Mouse (Mus musculus): ENCODE measurements around the gene Mybphl. TPM values are rescaled to one million over a fixed set of nuclear protein-coding genes. Genes with fewer than 3 reads are reported as not detected.

The Mybphl gene
- total RNA-seq, 1 experiment: not detected

GRCm38 (mm10) chr3:108345855-108346254 is 18.9 kb upstream of the Mybphl start:
- no peak overlapping the region for H3K27ac ChIP-seq (ENCODE audit: insufficient read depth, low read depth, low read length, poor library complexity, severe bottlenecking)
- TF ChIP-seq CHD2 (IDR thresholded peaks at IDR 0.05; ENCODE audit: low read depth, low read length) (no peak), HCFC1 (IDR thresholded peaks at IDR 0.05; ENCODE audit: borderline replicate concordance, insufficient read depth, low read length) (no peak)
- no peak overlapping the region for H3K9ac ChIP-seq (ENCODE audit: insufficient read depth, low read depth, low read length, poor library complexity, severe bottlenecking)
- in situ Hi-C loops (cut with MboI; ENCODE audit: low sequenced_read_pairs in 2 of 2, unreplicated experiment in 2 of 2): no loop called here
- H3K36me3 ChIP-seq (ENCODE audit: control insufficient read depth, insufficient read depth, low read length, poor library complexity, severe bottlenecking): peaks cover 2% of the 10 kb centered on the region; the same call in 1 of the 2 replicates
- DNase-seq (ENCODE audit: low read depth, low spot score): no peak
- no peaks in the 10 kb centered on the region for H3K9me3 ChIP-seq (ENCODE audit: control insufficient read depth, insufficient read depth, low read depth, low read length)
- no peaks in the 10 kb centered on the region for H3K4me1 ChIP-seq (ENCODE audit: control insufficient read depth in 2 of 2, insufficient read depth in 2 of 2, low read length in 2 of 2, poor library complexity in 1 of 2)
- H3K4me3 ChIP-seq (ENCODE audit: insufficient read depth in 1 of 2, low read depth in 1 of 2, low read length in 2 of 2, poor library complexity in 1 of 2, severe bottlenecking in 1 of 2): no peak overlapping the region

GRCm38 (mm10) chr3:108348376-108348775 is 16.3 kb upstream of the Mybphl start:
- no peak overlapping the region for H3K4me3 ChIP-seq (ENCODE audit: insufficient read depth in 1 of 2, low read depth in 1 of 2, low read length in 2 of 2, poor library complexity in 1 of 2, severe bottlenecking in 1 of 2)
- no peaks in the 10 kb centered on the region for H3K9me3 ChIP-seq (ENCODE audit: control insufficient read depth, insufficient read depth, low read depth, low read length)
- no peak for DNase-seq (ENCODE audit: low read depth, low spot score)
- H3K36me3 ChIP-seq (ENCODE audit: control insufficient read depth, insufficient read depth, low read length, poor library complexity, severe bottlenecking): peaks cover 5% of the 10 kb centered on the region; the same call in 1 of the 2 replicates
- H3K9ac ChIP-seq (ENCODE audit: insufficient read depth, low read depth, low read length, poor library complexity, severe bottlenecking): no peak overlapping the region
- no peaks in the 10 kb centered on the region for H3K4me1 ChIP-seq (ENCODE audit: control insufficient read depth in 2 of 2, insufficient read depth in 2 of 2, low read length in 2 of 2, poor library complexity in 1 of 2)
- in situ Hi-C loops (cut with MboI; ENCODE audit: low sequenced_read_pairs in 2 of 2, unreplicated experiment in 2 of 2): no loop called here
- H3K27ac ChIP-seq (ENCODE audit: insufficient read depth, low read depth, low read length, poor library complexity, severe bottlenecking): no peak overlapping the region
- no peak for TF ChIP-seq MAFK (IDR thresholded peaks at IDR 0.05; ENCODE audit: insufficient read depth, low read depth, low read length)
- no peak for TF ChIP-seq HCFC1 (IDR thresholded peaks at IDR 0.05; ENCODE audit: borderline replicate concordance, insufficient read depth, low read length)
- no peak for TF ChIP-seq CHD2 (IDR thresholded peaks at IDR 0.05; ENCODE audit: low read depth, low read length)
- TF ChIP-seq ZC3H11A (IDR thresholded peaks at IDR 0.05; ENCODE audit: borderline replicate concordance, low read depth, low read length): no peak
- TF ChIP-seq ZNF384 (IDR thresholded peaks at IDR 0.05; ENCODE audit: low read depth, low read length): no peak

- TF ChIP-seq ZNF384 (IDR thresholded peaks at IDR 0.05; ENCODE audit: low read depth, low read length) (no peak), HCFC1 (IDR thresholded peaks at IDR 0.05; ENCODE audit: borderline replicate concordance, insufficient read depth, low read length) (no peak), MAFK (IDR thresholded peaks at IDR 0.05; ENCODE audit: insufficient read depth, low read depth, low read length) (no peak), ZC3H11A (IDR thresholded peaks at IDR 0.05; ENCODE audit: borderline replicate concordance, low read depth, low read length) (no peak), CHD2 (IDR thresholded peaks at IDR 0.05; ENCODE audit: low read depth, low read length) (no peak)
- in situ Hi-C loops (cut with MboI; ENCODE audit: low sequenced_read_pairs in 2 of 2, unreplicated experiment in 2 of 2): no loop called here
- no peaks in the 10 kb centered on the region; a peak in 1 of 4 replicates for H3K4me1 ChIP-seq (ENCODE audit: control insufficient read depth in 2 of 2, insufficient read depth in 2 of 2, low read length in 2 of 2, poor library complexity in 1 of 2)
- peaks cover 6% of the 10 kb centered on the region; the same call in 1 of the 2 replicates for H3K36me3 ChIP-seq (ENCODE audit: control insufficient read depth, insufficient read depth, low read length, poor library complexity, severe bottlenecking)
- DNase-seq (ENCODE audit: low read depth, low spot score): no peak
- H3K9me3 ChIP-seq (ENCODE audit: control insufficient read depth, insufficient read depth, low read depth, low read length): no peaks in the 10 kb centered on the region
- H3K9ac ChIP-seq (ENCODE audit: insufficient read depth, low read depth, low read length, poor library complexity, severe bottlenecking): no peak overlapping the region
- H3K27ac ChIP-seq (ENCODE audit: insufficient read depth, low read depth, low read length, poor library complexity, severe bottlenecking): no peak overlapping the region
- no peak overlapping the region for H3K4me3 ChIP-seq (ENCODE audit: insufficient read depth in 1 of 2, low read depth in 1 of 2, low read length in 2 of 2, poor library complexity in 1 of 2, severe bottlenecking in 1 of 2)
Measured at GRCm38 (mm10) chr3:108355245-108355644, 9.5 kb upstream of the Mybphl start.

- in situ Hi-C loops (cut with MboI; ENCODE audit: low sequenced_read_pairs in 2 of 2, unreplicated experiment in 2 of 2): no loop called here
- Histone ChIP-seq H3K4me3 (ENCODE audit: insufficient read depth in 1 of 2, low read depth in 1 of 2, low read length in 2 of 2, poor library complexity in 1 of 2, severe bottlenecking in 1 of 2) (no peak overlapping the region), H3K4me1 (ENCODE audit: control insufficient read depth in 2 of 2, insufficient read depth in 2 of 2, low read length in 2 of 2, poor library complexity in 1 of 2) (peaks cover 2 to 6% of the 10 kb centered on the region in 2 experiments; a peak in 1 of 4 replicates), H3K36me3 (ENCODE audit: control insufficient read depth, insufficient read depth, low read length, poor library complexity, severe bottlenecking) (peaks cover 4% of the 10 kb centered on the region; the same call in 1 of the 2 replicates), H3K9me3 (ENCODE audit: control insufficient read depth, insufficient read depth, low read depth, low read length) (no peaks in the 10 kb centered on the region), H3K27ac (ENCODE audit: insufficient read depth, low read depth, low read length, poor library complexity, severe bottlenecking) (no peak overlapping the region), H3K9ac (ENCODE audit: insufficient read depth, low read depth, low read length, poor library complexity, severe bottlenecking) (no peak overlapping the region)
- TF ChIP-seq HCFC1 (IDR thresholded peaks at IDR 0.05; ENCODE audit: borderline replicate concordance, insufficient read depth, low read length) (no peak), CHD2 (IDR thresholded peaks at IDR 0.05; ENCODE audit: low read depth, low read length) (no peak), MAFK (IDR thresholded peaks at IDR 0.05; ENCODE audit: insufficient read depth, low read depth, low read length) (no peak), ZC3H11A (IDR thresholded peaks at IDR 0.05; ENCODE audit: borderline replicate concordance, low read depth, low read length) (no peak), ZNF384 (IDR thresholded peaks at IDR 0.05; ENCODE audit: low read depth, low read length) (no peak)
- DNase-seq (ENCODE audit: low read depth, low spot score): no peak
Measured at GRCm38 (mm10) chr3:108357051-108357450, 7.7 kb upstream of the Mybphl start.

- DNase-seq (ENCODE audit: low read depth, low spot score): no peak
- no peak for TF ChIP-seq CHD2 (IDR thresholded peaks at IDR 0.05; ENCODE audit: low read depth, low read length)
- Histone ChIP-seq H3K9ac (ENCODE audit: insufficient read depth, low read depth, low read length, poor library complexity, severe bottlenecking) (no peak overlapping the region), H3K9me3 (ENCODE audit: control insufficient read depth, insufficient read depth, low read depth, low read length) (no peaks in the 10 kb centered on the region), H3K36me3 (ENCODE audit: control insufficient read depth, insufficient read depth, low read length, poor library complexity, severe bottlenecking) (peaks cover 4% of the 10 kb centered on the region; the same call in 1 of the 2 replicates), H3K4me3 (ENCODE audit: insufficient read depth in 1 of 2, low read depth in 1 of 2, low read length in 2 of 2, poor library complexity in 1 of 2, severe bottlenecking in 1 of 2) (no peak overlapping the region), H3K27ac (ENCODE audit: insufficient read depth, low read depth, low read length, poor library complexity, severe bottlenecking) (no peak overlapping the region), H3K4me1 (ENCODE audit: control insufficient read depth in 2 of 2, insufficient read depth in 2 of 2, low read length in 2 of 2, poor library complexity in 1 of 2) (peaks cover 4 to 8% of the 10 kb centered on the region in 2 experiments; a peak in 2 of 4 replicates)
- in situ Hi-C loops (cut with MboI; ENCODE audit: low sequenced_read_pairs in 2 of 2, unreplicated experiment in 2 of 2): no loop called here
Measured at GRCm38 (mm10) chr3:108358445-108358844, 6.3 kb upstream of the Mybphl start.
